Mouse (Mus musculus) cerebellum, adult 8-10 months (tissue): ENCODE results near the gene Rprd1b.

Experiments used
- DNase-seq: peaks from one replicate; pipeline ENCODE4 v3.0.0; 2022

Gene Rprd1b

GRCm38 (mm10) chr2:158179370-158180111, 151.2 kb downstream of the Rprd1b start:
- peak; percentile 28 for DNase-seq

- peak; percentile 17 for DNase-seq
Measured at GRCm38 (mm10) chr2:158180797-158181196, 152.5 kb downstream of the Rprd1b start.
